9 mouse cellular contexts compared by ENCODE assay signal in genomic region chr16:95350499-95350898, GRCm38 (mm10).
DNase-seq lines count a peak whose midpoint lies in the region; ATAC-seq and TF ChIP-seq lines count a peak whose summit lies in the region.
"Had no signal": no experiment of that assay in that cellular context is flagged by ENCODE, and none has a peak within 500 bp of the region (broad histone marks: within the 10 kb centered on the region; RNA-seq: fewer than 3 reads in every experiment).

No protein-coding gene starts in this region.

- H3K4me3 ChIP-seq in hindbrain, embryonic 16.5 days (ENCODE audit: low read length), result no peak overlapping the region
- H3K4me3 ChIP-seq in liver, embryonic 16.5 days (ENCODE audit: low read depth, low read length), result no peak overlapping the region
- no peak overlapping the region for H3K4me3 ChIP-seq in olfactory bulb, adult 2 months (ENCODE audit: insufficient read depth, low read depth, low read length)

- no peak overlapping the region for H3K4me2 ChIP-seq in hindbrain, embryonic 16.5 days (ENCODE audit: low read length)
- no peak overlapping the region for H3K4me2 ChIP-seq in liver, embryonic 16.5 days (ENCODE audit: low read depth, low read length)

- no peaks in the 10 kb centered on the region for H3K27me3 ChIP-seq in hindbrain, embryonic 16.5 days (replicated peaks; ENCODE audit: control insufficient read depth, insufficient read depth, low read length)
- H3K27me3 ChIP-seq in liver, embryonic 16.5 days (ENCODE audit: control insufficient read depth, insufficient read depth, low read depth, low read length), result no peaks in the 10 kb centered on the region

- no peaks in the 10 kb centered on the region for H3K36me3 ChIP-seq in hindbrain, embryonic 16.5 days (ENCODE audit: control insufficient read depth, insufficient read depth, low read length)
- no peaks in the 10 kb centered on the region for H3K36me3 ChIP-seq in liver, embryonic 16.5 days (ENCODE audit: control insufficient read depth, insufficient read depth)

- H3K9ac ChIP-seq in hindbrain, embryonic 16.5 days (ENCODE audit: low read depth, low read length), result no peak overlapping the region
- no peak overlapping the region for H3K9ac ChIP-seq in liver, embryonic 16.5 days (ENCODE audit: low read depth, low read length)

- peak; percentile 25; the same call in 1 of the 2 replicates for ATAC-seq in hindbrain, embryonic 16.5 days
- ATAC-seq in liver, embryonic 16.5 days (ENCODE audit: low read depth), result peak; percentile 16; the same call in 1 of the 2 replicates

- TF ChIP-seq CTCF in olfactory bulb, adult 2 months (IDR thresholded peaks at IDR 0.05; ENCODE audit: insufficient read depth, low read depth, low read length), result peak; percentile 59

- no peaks in the 10 kb centered on the region for H3K4me1 ChIP-seq in hindbrain, embryonic 16.5 days (ENCODE audit: control insufficient read depth, insufficient read depth, low read depth, low read length)
- no peaks in the 10 kb centered on the region for H3K4me1 ChIP-seq in liver, embryonic 16.5 days (ENCODE audit: control insufficient read depth, low read depth, low read length)
- peaks cover 2% of the 10 kb centered on the region; the same call in 1 of the 2 replicates for H3K4me1 ChIP-seq in olfactory bulb, adult 2 months (ENCODE audit: control insufficient read depth, insufficient read depth, low read length)

- TF ChIP-seq POLR2A in olfactory bulb, adult 2 months (IDR thresholded peaks at IDR 0.05; ENCODE audit: insufficient read depth, low read depth, low read length), result no peak

- WGBS in hindbrain, embryonic 16.5 days, result 25% methylated on average over 3 of the region's 3 CpGs
- WGBS in liver, embryonic 16.5 days (ENCODE audit: insufficient replicate concordance), result 19% methylated on average over 3 of the region's 3 CpGs
- 18% methylated on average over 3 of the region's 3 CpGs for WGBS in olfactory bulb, adult 2 months

- DNase-seq in ovary, postnatal 36 days (ENCODE audit: low spot score), result peak; percentile 42
- DNase-seq in ovary, postnatal 14 days (ENCODE audit: low spot score), result no peak
- DNase-seq in adrenal gland, adult 2 months, result peak; percentile 38
- peak; percentile 51 for DNase-seq in embryo, embryonic 9.5 days (ENCODE audit: extremely low spot score)
- DNase-seq in ovary, postnatal 10 days (ENCODE audit: low spot score), result no peak

- no peaks in the 10 kb centered on the region for H3K9me3 ChIP-seq in hindbrain, embryonic 16.5 days (ENCODE audit: control insufficient read depth, low read length)
- H3K9me3 ChIP-seq in liver, embryonic 16.5 days (replicated peaks; ENCODE audit: control insufficient read depth, low read length), result no peaks in the 10 kb centered on the region

- H3K27ac ChIP-seq in hindbrain, embryonic 16.5 days (ENCODE audit: low read depth, low read length), result no peak overlapping the region
- no peak overlapping the region for H3K27ac ChIP-seq in liver, embryonic 16.5 days (ENCODE audit: low read length)
- H3K27ac ChIP-seq in olfactory bulb, adult 2 months (ENCODE audit: insufficient read depth, low read depth, low read length), result no peak overlapping the region
- H3K27ac ChIP-seq: macrophage had no signal

Comparison
In these comparisons a context has a peak if more than half of its experiments do, and no peak if none do; other contexts are left out.
1. DNase-seq: peak in ovary, postnatal 36 days (single experiment), adrenal gland, adult 2 months (single experiment) and embryo, embryonic 9.5 days (single experiment); none in ovary, postnatal 14 days (single experiment) and ovary, postnatal 10 days (single experiment).